Mouse (Mus musculus) erythroblast, embryonic 14.5 days (primary cell): ENCODE data around the gene Abl1. TPM values are rescaled to one million over a fixed set of nuclear protein-coding genes. Genes with fewer than 3 reads are reported as not detected.

Source experiments
- H3K27me3 ChIP-seq: 2 replicates; pipeline ENCODE4 v1.6.1; 2012; ENCODE audit warnings: inconsistent platforms; ENCODE audit not compliant: control insufficient read depth
- H3K36me3 ChIP-seq: 2 replicates; pipeline ENCODE4 v1.6.1; 2012; ENCODE audit warnings: mild to moderate bottlenecking, inconsistent platforms; ENCODE audit not compliant: control insufficient read depth
- H3K4me1 ChIP-seq: 2 replicates; pipeline ENCODE4 v1.6.1; 2012; ENCODE audit warnings: inconsistent platforms; ENCODE audit not compliant: control insufficient read depth
- H3K4me3 ChIP-seq: replicated peaks from 2 replicates; pipeline ENCODE3; 2012; ENCODE audit warnings: moderate library complexity, mild to moderate bottlenecking, inconsistent platforms
- H3K9me3 ChIP-seq: 2 replicates; pipeline ENCODE4 v1.6.1; 2012; ENCODE audit warnings: low read length, inconsistent platforms, mixed read lengths; ENCODE audit not compliant: control insufficient read depth
- GATA1 ChIP-seq: IDR thresholded peaks from 2 replicates; pipeline ENCODE4 v1.6.1; 2012; ENCODE audit warnings: low read length, inconsistent platforms, mixed read lengths
- TAL1 ChIP-seq: IDR thresholded peaks from 3 replicates; pipeline ENCODE4 v1.6.1; 2012; ENCODE audit warnings: low read length, inconsistent platforms, mixed read lengths
- polyA plus RNA-seq: library from polyadenylated mRNA; stranded (reverse); fragments of >175 nt; gene quantifications from 2 replicates; pipeline ENCODE4 v1.2.3, GENCODE M21; 2012

Abl1 gene
- polyA plus RNA-seq, 1 experiment = 1.4 TPM

DNA sequence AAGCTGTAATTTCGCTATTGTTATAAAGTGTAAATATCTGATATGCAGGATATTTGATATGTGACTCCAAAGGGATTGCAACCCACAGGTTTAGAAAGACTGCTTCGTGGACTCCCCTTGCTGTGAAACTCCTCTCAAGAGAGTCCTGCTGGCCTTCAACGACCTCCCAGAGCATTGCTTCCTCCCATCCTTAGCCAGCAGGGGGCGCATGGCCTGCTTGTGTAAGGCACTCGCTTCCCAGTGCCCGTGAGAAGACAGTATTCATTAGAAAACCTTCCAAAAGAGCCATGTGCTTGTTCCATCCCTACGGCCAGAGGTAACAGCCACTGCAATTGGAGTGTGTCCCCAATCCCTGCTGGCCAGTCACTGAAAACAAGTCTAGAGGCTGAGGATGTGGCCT lies 98.9 kb downstream of the Abl1 start:
- Histone ChIP-seq H3K36me3 (peaks cover 88% of the 10 kb centered on the region), H3K27me3 (no peaks in the 10 kb centered on the region), H3K9me3 (no peaks in the 10 kb centered on the region), H3K4me3 (no peak overlapping the region), H3K4me1 (no peaks in the 10 kb centered on the region)
- no peak for TF ChIP-seq TAL1
- no peak for TF ChIP-seq GATA1

- no peak for TF ChIP-seq GATA1
- no peak for TF ChIP-seq TAL1
- Histone ChIP-seq H3K4me3 (no peak overlapping the region), H3K36me3 (peaks cover 89% of the 10 kb centered on the region), H3K27me3 (no peaks in the 10 kb centered on the region), H3K4me1 (no peaks in the 10 kb centered on the region), H3K9me3 (no peaks in the 10 kb centered on the region)
Observed at GRCm38 (mm10) chr2:31788227-31788626, 100.1 kb downstream of the Abl1 start.

DNA sequence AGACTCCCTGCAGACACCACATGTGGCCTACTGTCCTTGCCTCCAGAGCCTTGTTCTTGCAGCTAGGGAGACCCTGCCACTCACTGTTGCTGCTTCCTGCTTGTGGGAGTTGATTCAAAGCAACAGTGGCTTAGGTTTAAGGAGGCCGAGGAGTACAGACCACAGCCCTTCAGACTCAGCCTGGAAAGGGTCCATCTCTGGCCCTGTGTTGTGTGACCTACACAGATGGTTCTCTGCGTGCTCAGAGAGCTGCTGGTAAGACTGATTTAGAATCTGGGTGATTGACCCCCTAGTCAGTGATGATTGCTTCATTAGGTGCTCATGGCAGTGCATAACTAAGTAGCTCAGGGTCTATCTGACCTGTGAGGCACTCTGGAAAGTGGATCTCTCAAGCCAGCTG lies 101.0 kb downstream of the Abl1 start:
- no peaks in the 10 kb centered on the region for H3K27me3 ChIP-seq
- TF ChIP-seq GATA1 (no peak), TAL1 (no peak)
- no peak overlapping the region for H3K4me3 ChIP-seq
- no peaks in the 10 kb centered on the region for H3K4me1 ChIP-seq
- H3K36me3 ChIP-seq = peaks cover 89% of the 10 kb centered on the region
- no peaks in the 10 kb centered on the region for H3K9me3 ChIP-seq

DNA sequence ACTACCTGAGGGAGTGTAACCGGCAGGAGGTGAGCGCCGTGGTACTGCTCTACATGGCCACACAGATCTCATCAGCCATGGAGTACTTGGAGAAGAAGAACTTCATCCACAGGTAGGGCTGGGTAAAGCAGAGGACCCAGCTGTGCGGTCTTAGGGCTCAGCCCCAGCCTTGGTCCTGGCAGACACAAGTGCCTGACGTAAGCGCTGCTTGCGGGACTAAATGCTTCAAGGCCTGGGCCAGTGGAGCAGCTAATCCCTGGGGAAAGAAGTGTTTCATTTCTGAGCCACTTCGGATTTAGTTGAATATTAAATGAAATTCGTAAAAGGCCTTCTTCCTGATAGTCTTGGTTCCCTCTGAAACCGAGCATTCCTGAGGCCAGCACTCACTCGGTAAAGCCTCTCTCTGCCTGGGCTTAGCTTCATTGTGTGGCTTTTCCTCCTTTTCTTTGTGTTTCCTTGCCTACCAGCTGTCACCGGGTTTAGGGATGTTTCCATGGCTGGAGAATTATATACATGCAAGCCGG lies 102.6 kb downstream of the Abl1 start:
- no peaks in the 10 kb centered on the region for H3K4me1 ChIP-seq
- no peaks in the 10 kb centered on the region for H3K9me3 ChIP-seq
- TF ChIP-seq TAL1 = no peak
- no peak for TF ChIP-seq GATA1
- H3K27me3 ChIP-seq = no peaks in the 10 kb centered on the region
- no peak overlapping the region for H3K4me3 ChIP-seq
- H3K36me3 ChIP-seq = peaks cover 84% of the 10 kb centered on the region

GRCm38 (mm10) chr2:31791260-31791659 lies 103.1 kb downstream of the Abl1 start:
- H3K4me1 ChIP-seq = no peaks in the 10 kb centered on the region
- H3K36me3 ChIP-seq = peaks cover 84% of the 10 kb centered on the region
- H3K4me3 ChIP-seq = no peak overlapping the region
- no peaks in the 10 kb centered on the region for H3K9me3 ChIP-seq
- no peaks in the 10 kb centered on the region for H3K27me3 ChIP-seq
- TF ChIP-seq TAL1 = no peak
- TF ChIP-seq GATA1 = no peak

- Histone ChIP-seq H3K4me3 (no peak overlapping the region), H3K9me3 (no peaks in the 10 kb centered on the region), H3K36me3 (peaks cover 85% of the 10 kb centered on the region), H3K27me3 (no peaks in the 10 kb centered on the region), H3K4me1 (no peaks in the 10 kb centered on the region)
- TF ChIP-seq TAL1 (no peak), GATA1 (no peak)
Observed at GRCm38 (mm10) chr2:31792611-31793010, 104.4 kb downstream of the Abl1 start.

- Histone ChIP-seq H3K4me3 (no peak overlapping the region), H3K36me3 (peaks cover 91% of the 10 kb centered on the region), H3K27me3 (no peaks in the 10 kb centered on the region), H3K9me3 (no peaks in the 10 kb centered on the region), H3K4me1 (no peaks in the 10 kb centered on the region)
- TF ChIP-seq GATA1 (no peak), TAL1 (no peak)
Observed at GRCm38 (mm10) chr2:31796943-31797342, 108.8 kb downstream of the Abl1 start.

GRCm38 (mm10) chr2:31801416-31801815 lies 113.2 kb downstream of the Abl1 start:
- H3K4me1 ChIP-seq = no peaks in the 10 kb centered on the region
- no peaks in the 10 kb centered on the region for H3K27me3 ChIP-seq
- H3K4me3 ChIP-seq = no peak overlapping the region
- TF ChIP-seq GATA1 (no peak), TAL1 (no peak)
- H3K9me3 ChIP-seq = no peaks in the 10 kb centered on the region
- peaks cover 81% of the 10 kb centered on the region for H3K36me3 ChIP-seq

DNA sequence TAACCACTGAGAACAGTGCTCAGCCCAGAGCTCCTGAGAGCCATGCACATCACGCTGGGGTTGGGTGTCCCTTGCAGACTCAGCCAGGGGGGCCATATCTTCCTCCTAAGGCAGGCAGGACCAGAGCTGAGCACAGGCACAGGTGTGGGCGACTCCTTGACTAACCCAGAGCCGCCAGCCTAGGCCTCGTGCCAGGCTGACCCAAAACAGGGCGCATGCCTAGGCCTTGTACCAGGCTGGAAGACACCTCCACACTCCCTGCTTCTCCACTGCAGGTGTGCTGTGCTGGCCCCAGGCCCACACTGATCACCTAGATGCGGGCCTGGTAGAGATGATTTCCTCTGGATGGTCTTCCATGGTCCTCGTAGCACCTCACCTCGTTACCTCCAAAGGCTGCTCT lies 114.6 kb downstream of the Abl1 start:
- TF ChIP-seq TAL1 (no peak), GATA1 (no peak)
- no peaks in the 10 kb centered on the region for H3K4me1 ChIP-seq
- H3K4me3 ChIP-seq = no peak overlapping the region
- H3K36me3 ChIP-seq = peaks cover 67% of the 10 kb centered on the region
- no peaks in the 10 kb centered on the region for H3K27me3 ChIP-seq
- H3K9me3 ChIP-seq = no peaks in the 10 kb centered on the region

GRCm38 (mm10) chr2:31803480-31803879 lies 115.3 kb downstream of the Abl1 start:
- H3K27me3 ChIP-seq = peaks cover 2% of the 10 kb centered on the region
- TF ChIP-seq TAL1 = no peak
- TF ChIP-seq GATA1 = no peak
- H3K9me3 ChIP-seq = no peaks in the 10 kb centered on the region
- peaks cover 60% of the 10 kb centered on the region for H3K36me3 ChIP-seq
- H3K4me3 ChIP-seq = no peak overlapping the region
- no peaks in the 10 kb centered on the region for H3K4me1 ChIP-seq
